Mouse (Mus musculus) CD8-positive naive resting alpha-beta T cell, adult 2 months (primary cell): ENCODE measurements around the gene Ogfod3.

Source experiments
- DNase-seq, 2 experiments: peaks; one replicate each; pipeline ENCODE4 v3.0.0; 2022; ENCODE audit warnings: low read depth in 2 of 2, low spot score in 2 of 2

Gene Ogfod3

GRCm38 (mm10) chr11:121204161-121205006 is at the start of gene Ogfod3, which contains the start of gene Hexdc:
TSS of gene Ogfod3 (minus strand) at chr11:121204711.
TSS of gene Hexdc (plus strand) at chr11:121204433.
- DNase-seq = peak; percentile 86 to 94

- no peak for DNase-seq
Measured at GRCm38 (mm10) chr11:121250196-121250595, 45.7 kb upstream of the Ogfod3 start.

GRCm38 (mm10) chr11:121239669-121240068 is 35.2 kb upstream of the Ogfod3 start:
- DNase-seq = no peak

- peak; percentile 21 to 43 for DNase-seq
Measured at GRCm38 (mm10) chr11:121237345-121238128, 33.0 kb upstream of the Ogfod3 start.

GRCm38 (mm10) chr11:121236564-121237344 is 32.2 kb upstream of the Ogfod3 start, which contains the start of gene Narf:
TSS of gene Narf (plus strand) at chr11:121237253.
- peak; percentile 98 for DNase-seq

GRCm38 (mm10) chr11:121235475-121236238 is 31.1 kb upstream of the Ogfod3 start:
- peak; percentile 25 to 44 for DNase-seq

- DNase-seq = no peak
Measured at GRCm38 (mm10) chr11:121232706-121233105, 28.2 kb upstream of the Ogfod3 start.

GRCm38 (mm10) chr11:121231628-121232291 is 27.2 kb upstream of the Ogfod3 start:
- DNase-seq = no peak

- no peak for DNase-seq
Measured at GRCm38 (mm10) chr11:121231191-121231590, 26.7 kb upstream of the Ogfod3 start.

GRCm38 (mm10) chr11:121229018-121229439 is 24.5 kb upstream of the Ogfod3 start, which contains the start of gene Cybc1:
TSS of gene Cybc1 (minus strand) at chr11:121229322.
- peak; percentile 71 to 81 for DNase-seq

- DNase-seq = no peak
Measured at GRCm38 (mm10) chr11:121228129-121229017, 23.9 kb upstream of the Ogfod3 start.

- no peak for DNase-seq
Measured at GRCm38 (mm10) chr11:121221321-121222010, 17.0 kb upstream of the Ogfod3 start.

GRCm38 (mm10) chr11:121220771-121221170 is 16.3 kb upstream of the Ogfod3 start:
- no peak for DNase-seq

- DNase-seq = no peak
Measured at GRCm38 (mm10) chr11:121219776-121220175, 15.3 kb upstream of the Ogfod3 start.

GRCm38 (mm10) chr11:121216831-121217230 is 12.3 kb upstream of the Ogfod3 start:
- DNase-seq = no peak

- no peak for DNase-seq
Measured at GRCm38 (mm10) chr11:121203859-121204160, 701 bp downstream of the Ogfod3 start.

GRCm38 (mm10) chr11:121201436-121202198 is 2.9 kb downstream of the Ogfod3 start:
- peak in 1 of 2 experiments; percentile 28 for DNase-seq
